Mouse (Mus musculus) liver, postnatal 0 days (tissue): Measurements from ENCODE around the gene Tmem145.

Experiments used
- CTCF ChIP-seq: sonication (generic); IDR thresholded peaks from 2 replicates; pipeline ENCODE4 v1.5.1; 2016; ENCODE audit warnings: antibody characterized with exemption, low read depth
- EP300 ChIP-seq: IDR thresholded peaks from 2 replicates; pipeline ENCODE4 v1.6.1; 2016; ENCODE audit warnings: antibody characterized with exemption, low read depth, mild to moderate bottlenecking

DNA sequence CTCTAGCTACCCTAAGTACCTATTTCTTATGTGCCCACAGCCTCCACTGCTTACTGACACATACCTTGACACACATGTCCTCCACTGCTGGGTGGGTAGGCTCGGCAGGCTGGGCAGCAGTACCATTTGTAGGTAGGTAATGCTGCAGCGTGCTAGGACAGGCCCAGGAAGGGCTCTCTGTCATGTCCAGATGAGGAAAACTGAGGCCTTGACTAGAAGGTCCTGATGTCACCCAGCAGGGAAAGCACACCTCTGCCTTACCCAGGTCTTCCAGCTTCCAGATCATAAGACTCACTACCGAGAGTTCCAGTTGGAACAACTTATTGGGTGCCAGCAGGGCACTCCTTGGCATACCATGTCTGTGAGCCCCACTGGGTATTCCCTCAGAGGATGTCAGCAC lies 30.9 kb upstream of the Tmem145 start:
- TF ChIP-seq CTCF (no peak), EP300 (no peak)
